In genomic region chr7:30587842-30588667, GRCm38 (mm10) we compare ENCODE assay signal across 8 mouse cellular contexts. TPM values are rescaled to one million over a fixed set of nuclear protein-coding genes. Genes with fewer than 3 reads are reported as not detected.
DNase-seq lines count a peak whose midpoint lies in the region; ATAC-seq lines count a peak whose summit lies in the region.

No protein-coding gene starts in this region.

- no peaks in the 10 kb centered on the region for H3K9me3 ChIP-seq in megakaryocyte, embryonic 14.5 days
- no peaks in the 10 kb centered on the region for H3K9me3 ChIP-seq in forebrain, embryonic 13.5 days (replicated peaks)
- no peaks in the 10 kb centered on the region for H3K9me3 ChIP-seq in hindbrain, embryonic 16.5 days (ENCODE audit: control insufficient read depth, low read length)
- no peaks in the 10 kb centered on the region for H3K9me3 ChIP-seq in limb, embryonic 11.5 days (ENCODE audit: control insufficient read depth, low read length)
- H3K9me3 ChIP-seq in midbrain, embryonic 16.5 days (replicated peaks; ENCODE audit: control insufficient read depth, low read length, poor library complexity, severe bottlenecking) = no peaks in the 10 kb centered on the region

- H3K36me3 ChIP-seq in megakaryocyte, embryonic 14.5 days (replicated peaks; ENCODE audit: low read length) = peaks cover 41% of the 10 kb centered on the region
- H3K36me3 ChIP-seq in forebrain, embryonic 13.5 days (ENCODE audit: poor library complexity, severe bottlenecking) = peaks cover 38% of the 10 kb centered on the region
- H3K36me3 ChIP-seq in hindbrain, embryonic 16.5 days (ENCODE audit: control insufficient read depth, insufficient read depth, low read length) = peaks cover 26% of the 10 kb centered on the region
- peaks cover 24% of the 10 kb centered on the region for H3K36me3 ChIP-seq in limb, embryonic 11.5 days (ENCODE audit: control insufficient read depth, insufficient read depth, low read length)
- peaks cover 27% of the 10 kb centered on the region; the same call in 1 of the 2 replicates for H3K36me3 ChIP-seq in midbrain, embryonic 16.5 days (ENCODE audit: control insufficient read depth, insufficient read depth, low read length)

- H3K4me2 ChIP-seq in forebrain, embryonic 13.5 days = peak overlapping the region; percentile 97
- peak overlapping the region; percentile 83 for H3K4me2 ChIP-seq in hindbrain, embryonic 16.5 days (ENCODE audit: low read length)
- peak overlapping the region; percentile 84 for H3K4me2 ChIP-seq in limb, embryonic 11.5 days (ENCODE audit: low read depth, severe bottlenecking)
- H3K4me2 ChIP-seq in midbrain, embryonic 16.5 days (ENCODE audit: low read length) = peak overlapping the region; percentile 94

- peak overlapping the region; percentile 93 for H3K27ac ChIP-seq in forebrain, embryonic 13.5 days
- H3K27ac ChIP-seq in hindbrain, embryonic 16.5 days (ENCODE audit: low read depth, low read length) = peak overlapping the region; percentile 93
- peak overlapping the region; percentile 91 for H3K27ac ChIP-seq in limb, embryonic 11.5 days (replicated peaks; ENCODE audit: low read depth, low read length)
- peak overlapping the region; percentile 93 for H3K27ac ChIP-seq in midbrain, embryonic 16.5 days (ENCODE audit: low read length)

- WGBS in forebrain, embryonic 13.5 days = under 1% methylated on average over 30 of the region's 67 CpGs
- WGBS in hindbrain, embryonic 16.5 days = 0% methylated on average over 56 of the region's 67 CpGs
- WGBS in limb, embryonic 11.5 days = under 1% methylated on average over 61 of the region's 67 CpGs
- 1% methylated on average over 41 of the region's 67 CpGs for WGBS in midbrain, embryonic 16.5 days

- peaks cover 64% of the 10 kb centered on the region for H3K4me1 ChIP-seq in megakaryocyte, embryonic 14.5 days
- H3K4me1 ChIP-seq in forebrain, embryonic 13.5 days = peaks cover 23% of the 10 kb centered on the region
- H3K4me1 ChIP-seq in hindbrain, embryonic 16.5 days (ENCODE audit: control insufficient read depth, insufficient read depth, low read depth, low read length) = peaks cover 19% of the 10 kb centered on the region
- peaks cover 11% of the 10 kb centered on the region for H3K4me1 ChIP-seq in limb, embryonic 11.5 days (ENCODE audit: control insufficient read depth, insufficient read depth, low read length)
- H3K4me1 ChIP-seq in midbrain, embryonic 16.5 days (ENCODE audit: control insufficient read depth, insufficient read depth, low read length) = peaks cover 16% of the 10 kb centered on the region

- H3K9ac ChIP-seq in forebrain, embryonic 13.5 days = peak overlapping the region; percentile 99
- peak overlapping the region; percentile 100 for H3K9ac ChIP-seq in hindbrain, embryonic 16.5 days (ENCODE audit: low read depth, low read length)
- H3K9ac ChIP-seq in limb, embryonic 11.5 days (ENCODE audit: low read length) = peak overlapping the region; percentile 92
- peak overlapping the region; percentile 94 for H3K9ac ChIP-seq in midbrain, embryonic 16.5 days (ENCODE audit: low read depth, low read length)

- H3K27me3 ChIP-seq in megakaryocyte, embryonic 14.5 days (replicated peaks) = peaks cover 2% of the 10 kb centered on the region
- H3K27me3 ChIP-seq in forebrain, embryonic 13.5 days = no peaks in the 10 kb centered on the region
- no peaks in the 10 kb centered on the region for H3K27me3 ChIP-seq in hindbrain, embryonic 16.5 days (replicated peaks; ENCODE audit: control insufficient read depth, insufficient read depth, low read length)
- H3K27me3 ChIP-seq in limb, embryonic 11.5 days (ENCODE audit: control insufficient read depth, insufficient read depth, low read length) = no peaks in the 10 kb centered on the region
- no peaks in the 10 kb centered on the region for H3K27me3 ChIP-seq in midbrain, embryonic 16.5 days (ENCODE audit: control insufficient read depth, insufficient read depth, low read depth, low read length)

- H3K4me3 ChIP-seq in megakaryocyte, embryonic 14.5 days (replicated peaks) = peak overlapping the region; percentile 99
- H3K4me3 ChIP-seq in forebrain, embryonic 13.5 days = peak overlapping the region; percentile 97
- peak overlapping the region; percentile 97 for H3K4me3 ChIP-seq in hindbrain, embryonic 16.5 days (ENCODE audit: low read length)
- peak overlapping the region; percentile 84 for H3K4me3 ChIP-seq in limb, embryonic 11.5 days (ENCODE audit: low read depth, low read length)
- H3K4me3 ChIP-seq in midbrain, embryonic 16.5 days (ENCODE audit: low read depth, low read length) = peak overlapping the region; percentile 94

- DNase-seq in adrenal gland, postnatal 14 days = peak; percentile 72
- peak; percentile 58 for DNase-seq in limb, embryonic 11.5 days (ENCODE audit: low spot score)
- peak; percentile 70 for DNase-seq in testis, postnatal 10 days (ENCODE audit: low spot score)

- ATAC-seq in megakaryocyte, adult 5-6 weeks (ENCODE audit: poor library complexity, severe bottlenecking) = no peak
- peak; percentile 57 for ATAC-seq in forebrain, embryonic 13.5 days
- ATAC-seq in hindbrain, embryonic 16.5 days = peak; percentile 25
- peak; percentile 22; the same call in 1 of the 2 replicates for ATAC-seq in limb, embryonic 11.5 days (ENCODE audit: insufficient number of reproducible peaks, low FRiP score, low TSS enrichment, low read depth)
- ATAC-seq in midbrain, embryonic 16.5 days = peak; percentile 44

RNA-seq across cellular contexts. Expression of gene Kmt2b, which starts 0.5 kb away (rescaled TPM):
- polyA plus RNA-seq in megakaryocyte, embryonic 14.5 days (2012; ENCODE audit: insufficient read depth, low replicate concordance) = 20.0 and 47.0 TPM in 2 replicates
- total RNA-seq in megakaryocyte, adult 5-6 weeks (2015) = 60.9 and 78.2 TPM in 2 replicates
- total RNA-seq in megakaryocyte, adult 5-6 weeks (2017) = 8.0 and 24.3 TPM in 2 replicates
- 45.7 and 54.0 TPM in 2 replicates for total RNA-seq in adrenal gland, postnatal 14 days (2021)
- 11.6 and 14.1 TPM in 2 replicates for polyA plus RNA-seq in forebrain, embryonic 13.5 days (2015; fragmentation: Nextera tagmentation; extraction: Ambion mirVana)
- 8.1 and 9.3 TPM in 2 replicates for polyA plus RNA-seq in hindbrain, embryonic 16.5 days (2015; fragmentation: Nextera tagmentation; extraction: Ambion mirVana)
- polyA plus RNA-seq in limb, embryonic 11.5 days (2014; fragmentation: Nextera tagmentation; extraction: Ambion mirVana) = 11.9 and 14.1 TPM in 2 replicates
- 9.1 and 11.0 TPM in 2 replicates for polyA plus RNA-seq in midbrain, embryonic 16.5 days (2015; fragmentation: Nextera tagmentation; extraction: Ambion mirVana)

RNA-seq across cellular contexts. Expression of gene Zbtb32, which starts 10.7 kb away (rescaled TPM):
- 0.10 TPM in 1 of 2 replicates, not detected in the other for polyA plus RNA-seq in megakaryocyte, embryonic 14.5 days (2012; ENCODE audit: insufficient read depth, low replicate concordance)
- total RNA-seq in megakaryocyte, adult 5-6 weeks (2015) = 0.78 TPM in 1 of 2 replicates, not detected in the other
- total RNA-seq in megakaryocyte, adult 5-6 weeks (2017) = 2.0 and 2.9 TPM in 2 replicates
- total RNA-seq in adrenal gland, postnatal 14 days (2021) = 0.85 and 1.1 TPM in 2 replicates
- polyA plus RNA-seq in forebrain, embryonic 13.5 days (2015; fragmentation: Nextera tagmentation; extraction: Ambion mirVana) = 0.34 and 0.43 TPM in 2 replicates
- 0.11 and 0.21 TPM in 2 replicates for polyA plus RNA-seq in hindbrain, embryonic 16.5 days (2015; fragmentation: Nextera tagmentation; extraction: Ambion mirVana)
- 0.43 TPM in 1 of 2 replicates, not detected in the other for polyA plus RNA-seq in limb, embryonic 11.5 days (2014; fragmentation: Nextera tagmentation; extraction: Ambion mirVana)
- 0.20 and 0.22 TPM in 2 replicates for polyA plus RNA-seq in midbrain, embryonic 16.5 days (2015; fragmentation: Nextera tagmentation; extraction: Ambion mirVana)

RNA-seq across cellular contexts. Expression of gene Igflr1, which starts 22.8 kb away (rescaled TPM):
- 4.3 and 15.3 TPM in 2 replicates for polyA plus RNA-seq in megakaryocyte, embryonic 14.5 days (2012; ENCODE audit: insufficient read depth, low replicate concordance)
- total RNA-seq in megakaryocyte, adult 5-6 weeks (2015) = 4.6 and 8.0 TPM in 2 replicates
- not detected in 2 replicates for total RNA-seq in megakaryocyte, adult 5-6 weeks (2017)
- total RNA-seq in adrenal gland, postnatal 14 days (2021) = 5.1 and 7.8 TPM in 2 replicates
- polyA plus RNA-seq in forebrain, embryonic 13.5 days (2015; fragmentation: Nextera tagmentation; extraction: Ambion mirVana) = 7.4 and 8.2 TPM in 2 replicates
- polyA plus RNA-seq in hindbrain, embryonic 16.5 days (2015; fragmentation: Nextera tagmentation; extraction: Ambion mirVana) = 4.0 and 6.8 TPM in 2 replicates
- polyA plus RNA-seq in limb, embryonic 11.5 days (2014; fragmentation: Nextera tagmentation; extraction: Ambion mirVana) = 3.2 and 3.5 TPM in 2 replicates
- polyA plus RNA-seq in midbrain, embryonic 16.5 days (2015; fragmentation: Nextera tagmentation; extraction: Ambion mirVana) = 4.5 and 4.8 TPM in 2 replicates

RNA-seq across cellular contexts. Expression of gene Upk1a, which starts 24.6 kb away (rescaled TPM):
- polyA plus RNA-seq in megakaryocyte, embryonic 14.5 days (2012; ENCODE audit: insufficient read depth, low replicate concordance) = 1.2 TPM in 1 of 2 replicates, not detected in the other
- 0.60 TPM in 1 of 2 replicates, not detected in the other for total RNA-seq in megakaryocyte, adult 5-6 weeks (2015)
- total RNA-seq in megakaryocyte, adult 5-6 weeks (2017) = not detected in 2 replicates
- 0.22 and 0.45 TPM in 2 replicates for total RNA-seq in adrenal gland, postnatal 14 days (2021)
- 0.19 and 0.37 TPM in 2 replicates for polyA plus RNA-seq in forebrain, embryonic 13.5 days (2015; fragmentation: Nextera tagmentation; extraction: Ambion mirVana)
- 0.70 and 0.72 TPM in 2 replicates for polyA plus RNA-seq in hindbrain, embryonic 16.5 days (2015; fragmentation: Nextera tagmentation; extraction: Ambion mirVana)
- 3.6 and 3.8 TPM in 2 replicates for polyA plus RNA-seq in limb, embryonic 11.5 days (2014; fragmentation: Nextera tagmentation; extraction: Ambion mirVana)
- polyA plus RNA-seq in midbrain, embryonic 16.5 days (2015; fragmentation: Nextera tagmentation; extraction: Ambion mirVana) = 0.29 and 0.46 TPM in 2 replicates

RNA-seq across cellular contexts. Expression of gene Psenen, which starts 24.6 kb away (rescaled TPM):
- 21.1 and 77.9 TPM in 2 replicates for polyA plus RNA-seq in megakaryocyte, embryonic 14.5 days (2012; ENCODE audit: insufficient read depth, low replicate concordance)
- 216 and 221 TPM in 2 replicates for total RNA-seq in megakaryocyte, adult 5-6 weeks (2015)
- 154 and 162 TPM in 2 replicates for total RNA-seq in megakaryocyte, adult 5-6 weeks (2017)
- total RNA-seq in adrenal gland, postnatal 14 days (2021) = 117 and 125 TPM in 2 replicates
- 128 and 141 TPM in 2 replicates for polyA plus RNA-seq in forebrain, embryonic 13.5 days (2015; fragmentation: Nextera tagmentation; extraction: Ambion mirVana)
- 121 and 132 TPM in 2 replicates for polyA plus RNA-seq in hindbrain, embryonic 16.5 days (2015; fragmentation: Nextera tagmentation; extraction: Ambion mirVana)
- 105 and 123 TPM in 2 replicates for polyA plus RNA-seq in limb, embryonic 11.5 days (2014; fragmentation: Nextera tagmentation; extraction: Ambion mirVana)
- 116 and 124 TPM in 2 replicates for polyA plus RNA-seq in midbrain, embryonic 16.5 days (2015; fragmentation: Nextera tagmentation; extraction: Ambion mirVana)
